Comparison of ENCODE assay signal across 10 mouse cellular contexts in the genomic region with DNA sequence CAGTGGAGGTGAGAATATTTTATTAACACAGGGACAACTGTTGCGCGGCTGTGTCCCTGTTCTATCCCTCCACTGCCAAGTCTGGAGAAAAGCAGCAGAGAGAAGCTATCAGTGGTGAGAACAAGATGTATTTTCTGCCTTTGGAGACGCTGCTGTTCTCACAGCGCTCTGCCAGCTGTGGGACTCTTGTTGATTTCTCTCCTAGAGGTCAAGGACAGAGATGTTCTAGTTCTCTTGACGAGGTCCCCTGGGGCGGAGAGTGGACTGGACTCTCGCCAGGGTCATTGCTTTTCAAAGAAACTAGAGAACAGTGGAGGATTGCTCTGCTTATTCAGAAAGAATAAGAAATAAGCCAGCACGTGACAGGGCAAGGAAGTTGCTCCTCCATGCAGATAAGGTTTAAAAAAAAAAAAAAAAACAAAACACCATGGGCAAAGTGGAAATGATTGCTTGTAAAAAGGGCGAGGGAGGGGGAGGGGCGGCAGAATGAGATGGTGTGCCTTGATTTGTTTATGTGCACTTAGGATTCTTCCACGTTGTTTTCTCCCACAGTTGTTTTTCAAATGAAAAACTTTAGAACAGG. TPM values are rescaled to one million over a fixed set of nuclear protein-coding genes. Genes with fewer than 3 reads are reported as not detected.
DNase-seq lines count a peak whose midpoint lies in the region; ATAC-seq and TF ChIP-seq lines count a peak whose summit lies in the region.
"Had no signal": no experiment of that assay in that cellular context is flagged by ENCODE, and none has a peak within 500 bp of the region (broad histone marks: within the 10 kb centered on the region; RNA-seq: fewer than 3 reads in every experiment).

No protein-coding gene starts in this region.

- H3K36me3 ChIP-seq in liver, postnatal 0 days (replicated peaks; ENCODE audit: insufficient read depth, low read length) = no peaks in the 10 kb centered on the region
- no peaks in the 10 kb centered on the region for H3K36me3 ChIP-seq in liver, embryonic 12.5 days
- no peaks in the 10 kb centered on the region for H3K36me3 ChIP-seq in heart, postnatal 0 days (replicated peaks; ENCODE audit: control insufficient read depth, insufficient read depth, low read length)
- H3K36me3 ChIP-seq in testis, adult 2 months (ENCODE audit: control insufficient read depth, insufficient read depth, low read length) = no peaks in the 10 kb centered on the region
- H3K36me3 ChIP-seq in forebrain, embryonic 11.5 days (ENCODE audit: control insufficient read depth, insufficient read depth, low read length) = no peaks in the 10 kb centered on the region
- H3K36me3 ChIP-seq: embryonic facial prominence, embryonic 15.5 days; liver, embryonic 13.5 days had no signal

- peak; percentile 36; the same call in 1 of the 2 replicates for ATAC-seq in liver, postnatal 0 days
- no peak for ATAC-seq in liver, embryonic 12.5 days
- ATAC-seq in heart, postnatal 0 days (ENCODE audit: insufficient read depth, low read depth) = peak; percentile 81
- ATAC-seq in forebrain, embryonic 11.5 days (replicated peaks; ENCODE audit: low FRiP score) = no peak

- intact Hi-C loops in left cerebral cortex, postnatal 36 days (cut with DNase I) = no loop called here

- TF ChIP-seq CTCF in liver, postnatal 0 days (IDR thresholded peaks at IDR 0.05; ENCODE audit: low read depth) = no peak
- no peak for TF ChIP-seq CTCF in brain, embryonic 14.5 days (IDR thresholded peaks at IDR 0.05; ENCODE audit: borderline replicate concordance, extremely low read depth, insufficient read depth, insufficient read length)
- no peak for TF ChIP-seq CTCF in heart, postnatal 0 days (IDR thresholded peaks at IDR 0.05; ENCODE audit: low read depth)
- no peak for TF ChIP-seq CTCF in testis, adult 2 months (IDR thresholded peaks at IDR 0.05; ENCODE audit: control insufficient read depth, insufficient read depth, insufficient replicate concordance, low read depth, low read length)

- H3K9ac ChIP-seq in liver, postnatal 0 days (replicated peaks) = no peak overlapping the region
- no peak overlapping the region for H3K9ac ChIP-seq in liver, embryonic 12.5 days
- H3K9ac ChIP-seq in heart, postnatal 0 days (replicated peaks; ENCODE audit: low read depth, low read length) = 0 out of 2 replicates have a peak overlapping the region, but pooled peaks have one; percentile 2
- H3K9ac ChIP-seq in forebrain, embryonic 11.5 days (ENCODE audit: low read length) = no peak overlapping the region
- H3K9ac ChIP-seq: embryonic facial prominence, embryonic 15.5 days; liver, embryonic 13.5 days had no signal

- H3K4me1 ChIP-seq in liver, postnatal 0 days (ENCODE audit: insufficient read depth) = 0 out of 2 replicates have a peak, but pooled peaks cover 7% of the 10 kb centered on the region
- H3K4me1 ChIP-seq in liver, embryonic 12.5 days = 0 out of 2 replicates have a peak, but pooled peaks cover 3% of the 10 kb centered on the region
- H3K4me1 ChIP-seq in heart, postnatal 0 days (ENCODE audit: control insufficient read depth, insufficient read depth) = peaks cover 12% of the 10 kb centered on the region; the same call in 1 of the 2 replicates
- H3K4me1 ChIP-seq in testis, adult 2 months (ENCODE audit: control insufficient read depth, insufficient read depth, low read length) = peaks cover 5% of the 10 kb centered on the region
- H3K4me1 ChIP-seq in forebrain, embryonic 11.5 days (replicated peaks; ENCODE audit: control insufficient read depth, insufficient read depth, low read length) = no peaks in the 10 kb centered on the region
- H3K4me1 ChIP-seq: liver, embryonic 13.5 days had no signal

- WGBS in liver, postnatal 0 days (ENCODE audit: insufficient replicate concordance) = 42% methylated on average over 11 of the region's 11 CpGs
- WGBS in liver, embryonic 12.5 days (ENCODE audit: insufficient replicate concordance) = 50% methylated on average over 11 of the region's 11 CpGs
- 13% methylated on average over 11 of the region's 11 CpGs for WGBS in heart, postnatal 0 days
- 66% methylated on average over 11 of the region's 11 CpGs for WGBS in forebrain, embryonic 11.5 days

- peak overlapping the region; percentile 27 for H3K4me2 ChIP-seq in liver, postnatal 0 days (ENCODE audit: low read depth, low read length)
- no peak overlapping the region for H3K4me2 ChIP-seq in liver, embryonic 12.5 days
- H3K4me2 ChIP-seq in heart, postnatal 0 days (ENCODE audit: low read depth, low read length) = peak overlapping the region; percentile 46
- H3K4me2 ChIP-seq in forebrain, embryonic 11.5 days (ENCODE audit: low read depth, low read length, severe bottlenecking) = no peak overlapping the region
- H3K4me2 ChIP-seq: embryonic facial prominence, embryonic 15.5 days; liver, embryonic 13.5 days had no signal

- TF ChIP-seq POLR2A in brain, embryonic 14.5 days (IDR thresholded peaks at IDR 0.05; ENCODE audit: borderline replicate concordance, extremely low read depth, insufficient read depth, insufficient read length, poor library complexity, severe bottlenecking) = no peak
- TF ChIP-seq POLR2A in testis, adult 2 months (IDR thresholded peaks at IDR 0.05; ENCODE audit: control insufficient read depth, low read depth, low read length) = no peak

- no peaks in the 10 kb centered on the region for H3K27me3 ChIP-seq in liver, postnatal 0 days (ENCODE audit: insufficient read depth, low read length)
- no peaks in the 10 kb centered on the region for H3K27me3 ChIP-seq in liver, embryonic 12.5 days (replicated peaks)
- H3K27me3 ChIP-seq in heart, postnatal 0 days (ENCODE audit: control insufficient read depth, insufficient read depth, low read length) = no peaks in the 10 kb centered on the region
- H3K27me3 ChIP-seq in testis, adult 2 months (ENCODE audit: control insufficient read depth, insufficient read depth, low read length) = no peaks in the 10 kb centered on the region
- H3K27me3 ChIP-seq in forebrain, embryonic 11.5 days (ENCODE audit: control insufficient read depth, insufficient read depth, low read length) = no peaks in the 10 kb centered on the region
- H3K27me3 ChIP-seq: embryonic facial prominence, embryonic 15.5 days; liver, embryonic 13.5 days had no signal

- H3K4me3 ChIP-seq in liver, postnatal 0 days (ENCODE audit: low read depth, low read length) = no peak overlapping the region
- no peak overlapping the region for H3K4me3 ChIP-seq in liver, embryonic 12.5 days
- H3K4me3 ChIP-seq in heart, postnatal 0 days (ENCODE audit: low read depth, low read length) = peak overlapping the region; percentile 23
- no peak overlapping the region for H3K4me3 ChIP-seq in testis, adult 2 months (ENCODE audit: control insufficient read depth, low read depth, low read length)
- no peak overlapping the region for H3K4me3 ChIP-seq in forebrain, embryonic 11.5 days (ENCODE audit: low read depth, low read length)
- H3K4me3 ChIP-seq: embryonic facial prominence, embryonic 15.5 days; liver, embryonic 13.5 days had no signal

- no peak for TF ChIP-seq EP300 in liver, postnatal 0 days (IDR thresholded peaks at IDR 0.05; ENCODE audit: low read depth)
- TF ChIP-seq EP300 in heart, postnatal 0 days (IDR thresholded peaks at IDR 0.05; ENCODE audit: low read depth) = no peak

- H3K27ac ChIP-seq in liver, postnatal 0 days (ENCODE audit: low read depth) = 0 out of 2 replicates have a peak overlapping the region, but pooled peaks have one; percentile 12
- H3K27ac ChIP-seq in liver, embryonic 12.5 days = no peak overlapping the region
- peak overlapping the region; percentile 79 for H3K27ac ChIP-seq in heart, postnatal 0 days (ENCODE audit: low read depth)
- peak overlapping the region; percentile 66 for H3K27ac ChIP-seq in testis, adult 2 months (ENCODE audit: control insufficient read depth, insufficient read depth, low read depth, low read length)
- no peak overlapping the region for H3K27ac ChIP-seq in forebrain, embryonic 11.5 days (ENCODE audit: low read depth, low read length)
- H3K27ac ChIP-seq: embryonic facial prominence, embryonic 15.5 days; liver, embryonic 13.5 days had no signal

- peak; percentile 37 for DNase-seq in liver, postnatal 0 days
- peak; percentile 32 for DNase-seq in brain, embryonic 14.5 days (ENCODE audit: low read depth)
- DNase-seq in heart, postnatal 0 days (ENCODE audit: low spot score) = peak; percentile 78
- DNase-seq in left cerebral cortex, postnatal 36 days (ENCODE audit: low spot score in 2 of 2) = peak; percentile 15 to 18
- no peak for DNase-seq in thymus, postnatal 36 days
- DNase-seq in forebrain, embryonic 11.5 days (ENCODE audit: low spot score) = no peak
- DNase-seq: liver, embryonic 13.5 days had no signal

- H3K9me3 ChIP-seq in liver, postnatal 0 days (ENCODE audit: low read length) = no peaks in the 10 kb centered on the region
- no peaks in the 10 kb centered on the region for H3K9me3 ChIP-seq in liver, embryonic 12.5 days (replicated peaks)
- no peaks in the 10 kb centered on the region for H3K9me3 ChIP-seq in heart, postnatal 0 days (replicated peaks; ENCODE audit: control insufficient read depth, low read length)
- H3K9me3 ChIP-seq in forebrain, embryonic 11.5 days (ENCODE audit: control insufficient read depth, low read length) = no peaks in the 10 kb centered on the region
- H3K9me3 ChIP-seq: embryonic facial prominence, embryonic 15.5 days; liver, embryonic 13.5 days had no signal

RNA-seq across cellular contexts. Expression of gene Ppp2r3a, which starts 10.5 kb away (rescaled TPM):
- polyA plus RNA-seq in liver, postnatal 0 days (2015; fragmentation: Nextera tagmentation; extraction: Ambion mirVana) = 2.4 and 2.6 TPM in 2 replicates
- 3.6 and 4.0 TPM in 2 replicates for polyA plus RNA-seq in liver, embryonic 12.5 days (2016; fragmentation: Nextera tagmentation; extraction: Ambion mirVana)
- 22.3 and 35.4 TPM in 2 replicates for polyA plus RNA-seq in brain, embryonic 14.5 days (2012; rRNA removed)
- 99.0 and 118 TPM in 2 replicates for total RNA-seq in heart, postnatal 0 days (2014; rRNA removed; ENCODE audit: low replicate concordance)
- 63.3 and 76.2 TPM in 2 replicates for polyA plus RNA-seq in heart, postnatal 0 days (2015; fragmentation: Nextera tagmentation; extraction: Ambion mirVana)
- total RNA-seq in left cerebral cortex, postnatal 36 days (2021) = 10 to 100 TPM; 20.4 to 22.3 TPM
- 3.0 and 3.5 TPM in 2 replicates for polyA plus RNA-seq in testis, adult 2 months (2012; rRNA removed)
- 13.2 and 15.5 TPM in 2 replicates for polyA plus RNA-seq in forebrain, embryonic 11.5 days (2014; fragmentation: Nextera tagmentation; extraction: Ambion mirVana)

Comparison
In these comparisons a context has a peak if more than half of its experiments do, and no peak if none do; other contexts are left out.
1. ATAC-seq: peak in liver, postnatal 0 days (single experiment) and heart, postnatal 0 days (single experiment); none in liver, embryonic 12.5 days (single experiment) and forebrain, embryonic 11.5 days (single experiment).
2. H3K27ac ChIP-seq: peak in liver, postnatal 0 days (single experiment), heart, postnatal 0 days (single experiment) and testis, adult 2 months (single experiment); none in liver, embryonic 12.5 days (single experiment) and forebrain, embryonic 11.5 days (single experiment).
3. H3K4me2 ChIP-seq: peak in liver, postnatal 0 days (single experiment) and heart, postnatal 0 days (single experiment); none in liver, embryonic 12.5 days (single experiment) and forebrain, embryonic 11.5 days (single experiment).
4. DNase-seq: peak in liver, postnatal 0 days (single experiment), brain, embryonic 14.5 days (single experiment), heart, postnatal 0 days (single experiment) and left cerebral cortex, postnatal 36 days (2 of 2); none in thymus, postnatal 36 days (0 of 2) and forebrain, embryonic 11.5 days (single experiment).